Mouse (Mus musculus) heart, embryonic 14.5 days (tissue): Measurements from ENCODE around the gene Etnk1. TPM values are rescaled to one million over a fixed set of nuclear protein-coding genes. Genes with fewer than 3 reads are reported as not detected.
"Not testable (repeated sequence)": the region's sequence is repeated elsewhere in the genome, so short reads cannot be mapped to it uniquely, and the experiment has no call there.

Experiments
- ATAC-seq: fragments of 200-750 bp; cut with Nextera tagmentation; 2 replicates; pipeline ENCODE4 v1.8.0; 2017; ENCODE audit warnings: low read depth, moderate TSS enrichment; ENCODE audit not compliant: insufficient number of reproducible peaks, insufficient read depth, low FRiP score
- H3K27ac ChIP-seq, 2 experiments: fragments of 200-500 bp in 1 of 2; fragments of 300-500 bp in 1 of 2; sonication (generic) in 1 of 2; replicated peaks in 1 of 2; 2 replicates each; pipeline ENCODE4 v1.5.1; 2012 to 2014; ENCODE audit warnings: low read depth in 2 of 2, low read length in 2 of 2, control low read depth in 1 of 2, mild to moderate bottlenecking in 1 of 2, mixed read lengths in 1 of 2; ENCODE audit not compliant: control insufficient read depth in 1 of 2, insufficient read depth in 1 of 2
- H3K27me3 ChIP-seq: fragments of 300-500 bp; sonication (generic); 2 replicates; pipeline ENCODE4 v1.6.1; 2014; ENCODE audit warnings: mild to moderate bottlenecking, low read length, control low read depth; ENCODE audit not compliant: control insufficient read depth, insufficient read depth
- H3K36me3 ChIP-seq: fragments of 300-500 bp; sonication (generic); 2 replicates; pipeline ENCODE4 v1.6.1; 2014; ENCODE audit warnings: mild to moderate bottlenecking, control low read depth, low read length, mixed read lengths; ENCODE audit not compliant: control insufficient read depth, insufficient read depth
- H3K4me1 ChIP-seq, 2 experiments: fragments of 200-500 bp in 1 of 2; fragments of 300-500 bp in 1 of 2; sonication (generic) in 1 of 2; 2 replicates each; pipeline ENCODE4 v1.6.1; 2012 to 2014; ENCODE audit warnings: low read length in 2 of 2, control low read depth in 1 of 2, mixed read lengths in 1 of 2; ENCODE audit not compliant: control insufficient read depth in 2 of 2, insufficient read depth in 2 of 2
- H3K4me2 ChIP-seq: fragments of 300-500 bp; sonication (generic); 2 replicates; pipeline ENCODE4 v1.6.1; 2014; ENCODE audit warnings: mild to moderate bottlenecking, low read length
- H3K4me3 ChIP-seq, 2 experiments: fragments of 200-500 bp in 1 of 2; fragments of 300-500 bp in 1 of 2; sonication (generic) in 1 of 2; 2 replicates each; pipeline ENCODE4 v1.5.1; 2012 to 2014; ENCODE audit warnings: low read length in 2 of 2, mild to moderate bottlenecking in 2 of 2, control low read depth in 1 of 2, low read depth in 1 of 2, moderate library complexity in 1 of 2; ENCODE audit not compliant: control insufficient read depth in 1 of 2, insufficient read depth in 1 of 2
- H3K9ac ChIP-seq: fragments of 300-500 bp; sonication (generic); 2 replicates; pipeline ENCODE4 v1.6.1; 2014; ENCODE audit warnings: mild to moderate bottlenecking, low read length
- H3K9me3 ChIP-seq: fragments of 300-500 bp; sonication (generic); 2 replicates; pipeline ENCODE4 v1.6.1; 2016; ENCODE audit warnings: low read length, control low read depth; ENCODE audit not compliant: control insufficient read depth
- WGBS: fragments of 180-500 bp; shearing (Covaris S2); extraction: QIAGEN DNeasy Blood & Tissue Kit; methylation state at CpG from one replicate; pipeline ENCODE4 v1.1.7; 2014; 5-methylcytosine and 5-hydroxymethylcytosine counted together
- polyA plus RNA-seq: library from polyadenylated mRNA; unstranded; fragments of >200 nt; fragmentation: Nextera tagmentation; extraction: Ambion mirVana; gene quantifications from 2 replicates; pipeline ENCODE4 v1.2.1, GENCODE M21; 2014

Gene Etnk1
- polyA plus RNA-seq, 1 experiment from 2014 or later: 18.9 TPM

DNA sequence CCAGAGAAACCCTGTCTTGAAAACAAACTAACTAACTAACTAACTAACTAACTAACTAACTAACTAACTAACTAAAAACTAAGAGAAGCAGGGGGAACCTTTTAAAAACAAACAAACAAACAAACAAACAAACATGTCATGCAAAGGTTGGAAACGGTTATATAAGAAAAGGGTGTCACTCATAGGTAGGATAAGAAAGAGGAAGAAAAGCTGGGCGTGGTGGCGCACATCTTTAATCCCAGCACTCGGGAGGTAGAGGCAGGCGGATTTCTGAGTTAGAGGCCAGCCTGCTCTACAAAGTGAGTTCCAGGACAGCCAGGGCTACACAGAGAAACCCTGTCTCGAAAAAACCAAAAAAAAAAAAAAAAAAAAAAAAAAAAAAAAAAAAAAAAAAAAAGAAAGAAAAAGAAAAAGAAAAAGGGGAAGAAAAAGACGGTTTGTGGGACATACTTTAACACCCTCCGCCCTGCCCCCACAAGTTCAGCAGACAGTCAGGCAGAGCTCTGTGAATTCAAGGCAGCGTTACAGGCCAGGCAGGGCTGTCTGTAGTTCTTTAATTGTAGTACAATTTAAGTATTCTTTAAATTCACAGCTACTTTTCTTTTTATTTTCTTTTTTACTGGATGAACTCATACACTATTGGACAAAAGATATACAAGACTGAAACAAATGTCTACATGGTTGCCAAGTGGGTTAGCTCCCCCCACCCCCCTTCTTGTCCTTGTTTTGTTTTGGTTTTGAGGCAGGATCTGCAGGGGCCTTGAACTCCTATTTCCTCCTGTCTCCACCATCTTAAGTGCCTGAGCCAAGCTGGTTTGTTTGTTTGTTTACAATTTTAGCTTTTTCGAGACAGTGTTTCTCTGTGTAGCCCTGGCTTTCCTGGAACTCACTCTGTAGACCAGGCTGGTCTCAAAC lies 15.7 kb upstream of the Etnk1 start:
- not testable (repeated sequence) for H3K4me2 ChIP-seq, H3K9ac ChIP-seq, H3K27me3 ChIP-seq, H3K4me1 ChIP-seq, H3K4me3 ChIP-seq, ATAC-seq, H3K36me3 ChIP-seq, H3K27ac ChIP-seq, H3K9me3 ChIP-seq
- WGBS: 77% methylated on average over 10 of the region's 10 CpGs

GRCm38 (mm10) chr6:143152321-143152827 lies 14.6 kb upstream of the Etnk1 start:
- H3K27ac ChIP-seq: no peak overlapping the region
- no peak for ATAC-seq
- H3K9me3 ChIP-seq: no peaks in the 10 kb centered on the region
- H3K4me3 ChIP-seq: no peak overlapping the region
- H3K4me2 ChIP-seq: no peak overlapping the region
- 69% methylated on average over 9 of the region's 9 CpGs for WGBS
- peaks cover 0 to 2% of the 10 kb centered on the region in 2 experiments; a peak in 1 of 4 replicates for H3K4me1 ChIP-seq
- H3K27me3 ChIP-seq: no peaks in the 10 kb centered on the region
- no peak overlapping the region for H3K9ac ChIP-seq
- H3K36me3 ChIP-seq: no peaks in the 10 kb centered on the region

DNA sequence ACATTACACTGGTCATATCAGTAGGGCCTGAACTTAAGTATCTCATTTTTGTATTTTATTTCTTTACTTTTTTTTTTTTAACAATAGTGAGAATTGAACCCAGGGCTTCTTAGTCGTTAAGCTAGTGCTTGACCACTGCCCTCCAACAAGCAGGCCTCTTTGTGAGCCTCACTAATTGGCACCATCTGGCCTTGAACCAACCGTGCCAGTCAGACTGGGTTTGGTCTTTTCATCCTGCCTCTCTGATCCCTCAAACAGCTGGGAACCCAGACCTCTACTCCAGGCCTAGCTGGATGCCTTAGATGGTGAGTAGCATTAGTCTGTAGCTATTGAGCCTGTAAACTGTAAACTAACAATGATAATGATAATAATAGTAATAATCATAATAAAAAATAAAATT lies 13.9 kb upstream of the Etnk1 start:
- ATAC-seq: no peak
- peaks cover 0 to 2% of the 10 kb centered on the region in 2 experiments; a peak in 1 of 4 replicates for H3K4me1 ChIP-seq
- no peaks in the 10 kb centered on the region for H3K9me3 ChIP-seq

GRCm38 (mm10) chr6:143153751-143154494 lies 13.1 kb upstream of the Etnk1 start:
- H3K36me3 ChIP-seq: no peaks in the 10 kb centered on the region
- WGBS: 75% methylated on average over 10 of the region's 10 CpGs
- no peak overlapping the region for H3K27ac ChIP-seq
- H3K4me3 ChIP-seq: no peak overlapping the region
- H3K27me3 ChIP-seq: no peaks in the 10 kb centered on the region
- no peak for ATAC-seq
- peaks cover 0 to 2% of the 10 kb centered on the region in 2 experiments; a peak in 1 of 4 replicates for H3K4me1 ChIP-seq
- H3K4me2 ChIP-seq: no peak overlapping the region
- no peaks in the 10 kb centered on the region for H3K9me3 ChIP-seq
- H3K9ac ChIP-seq: no peak overlapping the region

More for the DNA sequence above, 13.9 kb upstream of the Etnk1 start:
- no peak overlapping the region for H3K4me2 ChIP-seq
- no peaks in the 10 kb centered on the region for H3K36me3 ChIP-seq
- H3K4me3 ChIP-seq: no peak overlapping the region
- no peak overlapping the region for H3K9ac ChIP-seq
- H3K27ac ChIP-seq: no peak overlapping the region
- no peaks in the 10 kb centered on the region for H3K27me3 ChIP-seq
- 67% methylated on average over 2 of the region's 2 CpGs for WGBS

DNA sequence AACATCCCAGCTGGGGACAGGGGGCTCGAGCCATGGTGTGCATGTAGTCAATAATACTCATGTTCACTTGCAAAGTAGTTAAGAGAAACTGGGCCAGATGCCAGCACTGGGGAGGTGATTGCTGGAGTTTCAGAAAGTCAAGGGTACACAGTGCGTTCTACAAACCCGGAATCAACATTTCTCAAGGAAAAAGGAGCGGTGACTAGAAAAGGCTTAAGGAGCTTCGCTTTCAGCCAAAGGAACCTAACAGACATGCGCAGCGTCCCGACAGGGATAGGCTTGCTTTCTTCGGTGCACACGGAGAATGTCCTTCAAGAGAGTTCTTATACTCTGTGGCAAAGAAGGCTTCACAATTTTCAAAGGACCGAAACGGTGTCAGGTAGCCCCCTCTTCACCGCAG lies 12.1 kb upstream of the Etnk1 start:
- H3K4me2 ChIP-seq: no peak overlapping the region
- no peak overlapping the region for H3K27ac ChIP-seq
- peaks cover 0 to 2% of the 10 kb centered on the region in 2 experiments; a peak in 1 of 4 replicates for H3K4me1 ChIP-seq
- WGBS: 72% methylated on average over 13 of the region's 13 CpGs
- H3K9me3 ChIP-seq: no peaks in the 10 kb centered on the region
- H3K36me3 ChIP-seq: no peaks in the 10 kb centered on the region
- no peak overlapping the region for H3K9ac ChIP-seq
- ATAC-seq: no peak
- no peak overlapping the region for H3K4me3 ChIP-seq
- no peaks in the 10 kb centered on the region for H3K27me3 ChIP-seq

GRCm38 (mm10) chr6:143155996-143156395 lies 11.0 kb upstream of the Etnk1 start:
- ATAC-seq: no peak
- WGBS: 34% methylated on average over 1 of the region's 1 CpGs

GRCm38 (mm10) chr6:143156684-143157083 lies 10.3 kb upstream of the Etnk1 start:
- H3K36me3 ChIP-seq: no peaks in the 10 kb centered on the region
- 87% methylated on average over 7 of the region's 7 CpGs for WGBS

More at GRCm38 (mm10) chr6:143155996-143156395, 11.0 kb upstream of the Etnk1 start:
- Histone ChIP-seq H3K27ac (no peak overlapping the region), H3K4me3 (no peak overlapping the region), H3K4me2 (no peak overlapping the region), H3K27me3 (no peaks in the 10 kb centered on the region), H3K9ac (no peak overlapping the region), H3K9me3 (no peaks in the 10 kb centered on the region), H3K36me3 (no peaks in the 10 kb centered on the region), H3K4me1 (peaks cover 0 to 2% of the 10 kb centered on the region in 2 experiments; a peak in 1 of 4 replicates)

More at GRCm38 (mm10) chr6:143156684-143157083, 10.3 kb upstream of the Etnk1 start:
- no peak overlapping the region for H3K27ac ChIP-seq
- no peak overlapping the region for H3K4me2 ChIP-seq
- no peak overlapping the region for H3K9ac ChIP-seq
- no peaks in the 10 kb centered on the region for H3K9me3 ChIP-seq
- H3K27me3 ChIP-seq: no peaks in the 10 kb centered on the region
- H3K4me3 ChIP-seq: no peak overlapping the region
- ATAC-seq: no peak
- H3K4me1 ChIP-seq: peaks cover 0 to 2% of the 10 kb centered on the region in 2 experiments; a peak in 1 of 4 replicates
